Mouse (Mus musculus) MEL (cell line): ENCODE results near the gene Rpl11. TPM values are rescaled to one million over a fixed set of nuclear protein-coding genes. Genes with fewer than 3 reads are reported as not detected.

ENCODE experiments used
- DNase-seq: peaks from one replicate; pipeline ENCODE4 v3.0.0; 2011; ENCODE audit warnings: low read depth, low spot score
- H3K27ac ChIP-seq: 2 replicates; pipeline ENCODE4 v1.5.1; 2012; ENCODE audit warnings: low read depth, mild to moderate bottlenecking, control low read depth, low read length, moderate library complexity; ENCODE audit not compliant: control insufficient read depth
- H3K27me3 ChIP-seq, 2 experiments: fragments of 150-350 bp in 1 of 2; sonication (generic) in 1 of 2; 2 replicates each; pipeline ENCODE4 v1.6.1; 2012; ENCODE audit warnings: low read length in 2 of 2, mild to moderate bottlenecking in 2 of 2, improper control_type of control experiment in 1 of 2, moderate library complexity in 1 of 2; ENCODE audit not compliant: insufficient read depth in 2 of 2, control insufficient read depth in 1 of 2
- H3K36me3 ChIP-seq, 2 experiments: 2 replicates each; pipeline ENCODE4 v1.6.1; 2012 to 2014; ENCODE audit warnings: low read length in 2 of 2, improper control_type of control experiment in 1 of 2, inconsistent platforms in 1 of 2, mild to moderate bottlenecking in 1 of 2; ENCODE audit not compliant: insufficient read depth in 2 of 2, control insufficient read depth in 1 of 2
- H3K4me1 ChIP-seq, 2 experiments: fragments of 150-350 bp in 1 of 2; sonication (generic) in 1 of 2; 2 replicates each; pipeline ENCODE4 v1.6.1; 2012; ENCODE audit warnings: low read length in 2 of 2, improper control_type of control experiment in 1 of 2, mild to moderate bottlenecking in 1 of 2; ENCODE audit not compliant: insufficient read depth in 2 of 2, control insufficient read depth in 1 of 2
- H3K4me3 ChIP-seq, 2 experiments: fragments of 150-350 bp in 1 of 2; sonication (generic) in 1 of 2; 2 replicates each; pipeline ENCODE4 v1.5.1; 2012; ENCODE audit warnings: low read depth in 2 of 2, low read length in 2 of 2, mild to moderate bottlenecking in 2 of 2, moderate library complexity in 2 of 2, control low read depth in 1 of 2, improper control_type of control experiment in 1 of 2; ENCODE audit not compliant: control insufficient read depth in 1 of 2, insufficient read depth in 1 of 2
- H3K79me2 ChIP-seq: 2 replicates; pipeline ENCODE4 v1.6.1; 2012; ENCODE audit warnings: mild to moderate bottlenecking, low read length, moderate library complexity; ENCODE audit not compliant: control insufficient read depth, poor library complexity, insufficient read depth
- H3K9ac ChIP-seq: 2 replicates; pipeline ENCODE4 v1.6.1; 2012; ENCODE audit warnings: low read depth, mild to moderate bottlenecking, control low read depth, low read length, moderate library complexity; ENCODE audit not compliant: control insufficient read depth, poor library complexity, severe bottlenecking
- H3K9me3 ChIP-seq: fragments of 150-350 bp; sonication (generic); replicated peaks from 2 replicates; pipeline ENCODE4 v1.6.1; 2012; ENCODE audit warnings: mild to moderate bottlenecking, low read length, improper control_type of control experiment, moderate library complexity; ENCODE audit not compliant: insufficient read depth
- BHLHE40 ChIP-seq: IDR thresholded peaks from 2 replicates; pipeline ENCODE4 v1.6.1; 2012; ENCODE audit warnings: low read depth, mild to moderate bottlenecking, inconsistent platforms, low read length, improper control_type of control experiment, borderline replicate concordance
- CHD2 ChIP-seq: IDR thresholded peaks from 2 replicates; pipeline ENCODE4 v1.6.1; 2011; ENCODE audit warnings: low read length, improper control_type of control experiment
- CTCF ChIP-seq, 3 experiments: IDR thresholded peaks in 2 of 3; conservative IDR thresholded peaks in 1 of 3; 2 replicates each; pipeline ENCODE4 v1.5.1; 2011 to 2012; ENCODE audit warnings: low read length in 3 of 3, low read depth in 2 of 3, mild to moderate bottlenecking in 2 of 3, improper control_type of control experiment in 1 of 3, inconsistent platforms in 1 of 3, mixed read lengths in 1 of 3, moderate library complexity in 1 of 3; ENCODE audit not compliant: control insufficient read depth in 1 of 3, insufficient read depth in 1 of 3, poor library complexity in 1 of 3, severe bottlenecking in 1 of 3
- E2F4 ChIP-seq: IDR thresholded peaks from 2 replicates; pipeline ENCODE4 v1.6.1; 2011; ENCODE audit warnings: low read depth, low read length, improper control_type of control experiment, borderline replicate concordance
- ELF1 ChIP-seq: IDR thresholded peaks from 2 replicates; pipeline ENCODE4 v1.6.1; 2014; ENCODE audit warnings: low read depth, mild to moderate bottlenecking, inconsistent platforms, low read length, improper control_type of control experiment, moderate library complexity
- ETS1 ChIP-seq: IDR thresholded peaks from 2 replicates; pipeline ENCODE4 v1.6.1; 2012; ENCODE audit warnings: low read depth, mild to moderate bottlenecking, inconsistent platforms, low read length, improper control_type of control experiment, moderate library complexity
- HCFC1 ChIP-seq: IDR thresholded peaks from 2 replicates; pipeline ENCODE4 v1.6.1; 2012; ENCODE audit warnings: low read depth, mild to moderate bottlenecking, inconsistent platforms, low read length, improper control_type of control experiment, moderate library complexity
- JUND ChIP-seq: IDR thresholded peaks from 2 replicates; pipeline ENCODE4 v1.6.1; 2011; ENCODE audit warnings: low read depth, mild to moderate bottlenecking, improper control_type of control experiment, low read length
- MAX ChIP-seq: IDR thresholded peaks from 2 replicates; pipeline ENCODE4 v1.6.1; 2011; ENCODE audit warnings: low read length, improper control_type of control experiment
- MEF2A ChIP-seq: IDR thresholded peaks from 2 replicates; pipeline ENCODE4 v1.6.1; 2014; ENCODE audit warnings: low read depth, mild to moderate bottlenecking, inconsistent platforms, low read length, improper control_type of control experiment; ENCODE audit not compliant: poor library complexity, insufficient replicate concordance, severe bottlenecking; ENCODE audit errors: extremely low read depth
- MXI1 ChIP-seq: IDR thresholded peaks from 2 replicates; pipeline ENCODE4 v1.6.1; 2011; ENCODE audit warnings: mild to moderate bottlenecking, low read depth, low read length, improper control_type of control experiment
- MYC ChIP-seq: IDR thresholded peaks from 2 replicates; pipeline ENCODE4 v1.6.1; 2011; ENCODE audit warnings: low read depth, mild to moderate bottlenecking, low read length, improper control_type of control experiment, moderate library complexity
- NELFE ChIP-seq: IDR thresholded peaks from 2 replicates; pipeline ENCODE4 v1.6.1; 2011; ENCODE audit warnings: low read depth, low read length, improper control_type of control experiment
- NRF1 ChIP-seq: IDR thresholded peaks from 2 replicates; pipeline ENCODE4 v1.6.1; 2014; ENCODE audit warnings: low read depth, mild to moderate bottlenecking, inconsistent platforms, low read length, improper control_type of control experiment, moderate library complexity; ENCODE audit not compliant: poor library complexity, insufficient read depth, severe bottlenecking
- POLR2AphosphoS2 ChIP-seq: IDR thresholded peaks from 2 replicates; pipeline ENCODE4 v1.6.1; 2011; ENCODE audit warnings: low read length, improper control_type of control experiment
- POLR2AphosphoS5 ChIP-seq: IDR thresholded peaks from 2 replicates; pipeline ENCODE4 v1.6.1; 2012; ENCODE audit warnings: low read depth, borderline replicate concordance, mild to moderate bottlenecking, inconsistent platforms, low read length, moderate library complexity, mixed read lengths
- RCOR1 ChIP-seq: IDR thresholded peaks from 2 replicates; pipeline ENCODE4 v1.6.1; 2012; ENCODE audit warnings: low read depth, mild to moderate bottlenecking, inconsistent platforms, low read length, improper control_type of control experiment
- SIN3A ChIP-seq: IDR thresholded peaks from 2 replicates; pipeline ENCODE4 v1.6.1; 2012; ENCODE audit warnings: low read length, improper control_type of control experiment, inconsistent platforms
- TAL1 ChIP-seq: IDR thresholded peaks from 2 replicates; pipeline ENCODE4 v1.6.1; 2012; ENCODE audit warnings: mild to moderate bottlenecking, inconsistent platforms, low read length, moderate library complexity, mixed read lengths
- TBP ChIP-seq: IDR thresholded peaks from 2 replicates; pipeline ENCODE4 v1.8.0; 2011; ENCODE audit warnings: low read depth, low read length, improper control_type of control experiment
- UBTF ChIP-seq: IDR thresholded peaks from 2 replicates; pipeline ENCODE4 v1.6.1; 2012; ENCODE audit warnings: low read depth, mild to moderate bottlenecking, inconsistent platforms, low read length, improper control_type of control experiment, moderate library complexity, borderline replicate concordance; ENCODE audit not compliant: insufficient read depth
- USF1 ChIP-seq: IDR thresholded peaks from 2 replicates; pipeline ENCODE4 v1.6.1; 2014; ENCODE audit warnings: low read depth, mild to moderate bottlenecking, inconsistent platforms, low read length, improper control_type of control experiment, moderate library complexity
- ZC3H11A ChIP-seq: IDR thresholded peaks from 2 replicates; pipeline ENCODE4 v1.6.1; 2012; ENCODE audit warnings: low read depth, mild to moderate bottlenecking, inconsistent platforms, low read length, improper control_type of control experiment
- ZKSCAN1 ChIP-seq: IDR thresholded peaks from 2 replicates; pipeline ENCODE4 v1.6.1; 2012; ENCODE audit warnings: low read depth, mild to moderate bottlenecking, inconsistent platforms, low read length, improper control_type of control experiment, moderate library complexity
- ZMIZ1 ChIP-seq: IDR thresholded peaks from 2 replicates; pipeline ENCODE4 v1.6.1; 2012; ENCODE audit warnings: low read depth, mild to moderate bottlenecking, inconsistent platforms, low read length, improper control_type of control experiment, moderate library complexity
- polyA plus RNA-seq, 2 experiments: library from polyadenylated mRNA; stranded (reverse) in 1 of 2; unstranded in 1 of 2; fragments of >175 nt in 1 of 2; fragments of >200 nt in 1 of 2; gene quantifications; 2 replicates each; pipeline versions ENCODE4 v1.2.1 to v1.2.4; 2012; ENCODE audit warnings: low replicate concordance in 2 of 2, low read depth in 1 of 2; ENCODE audit not compliant: insufficient read length in 2 of 2, insufficient read depth in 1 of 2, missing spikeins in 1 of 2
- total RNA-seq: library from RNA; depleted of rRNA; stranded (reverse); fragments of 300-350 nt; gene quantifications from 2 replicates; pipeline ENCODE4 v1.2.3, GENCODE M21; 2012

Rpl11 gene
- total and polyA plus RNA-seq, 3 experiments = 2,003 to 2,603 TPM; not detected in 1

DNA sequence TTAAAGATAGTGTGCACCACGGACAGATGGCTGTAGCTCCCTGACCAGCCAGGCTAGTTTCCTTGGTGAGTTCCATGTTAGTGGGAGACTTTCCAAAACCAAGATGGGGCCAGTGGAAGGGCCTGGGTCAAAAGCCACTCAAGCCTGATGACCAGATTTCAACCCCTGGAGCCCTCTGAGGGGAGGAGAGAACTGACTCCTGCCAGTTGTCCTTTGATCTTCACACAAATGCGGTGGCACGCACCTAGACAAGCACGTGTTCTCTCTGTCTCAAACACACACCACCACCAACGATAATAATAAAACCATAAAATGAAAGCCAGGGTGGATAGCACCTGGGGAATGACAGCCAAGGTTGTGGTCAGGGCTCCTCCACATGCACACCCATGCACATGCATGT is 34.0 kb upstream of the Rpl11 start:
- Histone ChIP-seq H3K9me3 (no peaks in the 10 kb centered on the region), H3K4me3 (no peak overlapping the region), H3K9ac (no peak overlapping the region), H3K36me3 (peaks cover 0 to 5% of the 10 kb centered on the region in 2 experiments; a peak in 2 of 4 replicates), H3K27me3 (peaks cover 0 to 2% of the 10 kb centered on the region in 2 experiments; a peak in 2 of 4 replicates), H3K79me2 (no peaks in the 10 kb centered on the region), H3K4me1 (peaks cover 0 to 13% of the 10 kb centered on the region in 2 experiments; a peak in 2 of 4 replicates), H3K27ac (no peak overlapping the region)
- TF ChIP-seq MYC (no peak), CHD2 (no peak), ELF1 (no peak), ZMIZ1 (no peak), TBP (no peak), MEF2A (no peak), MAX (no peak), E2F4 (no peak), UBTF (no peak), ZKSCAN1 (no peak), POLR2AphosphoS5 (no peak), ZC3H11A (no peak), SIN3A (no peak), MXI1 (no peak), NELFE (no peak), HCFC1 (no peak), JUND (no peak), RCOR1 (no peak), USF1 (no peak), BHLHE40 (no peak)
- no peak for DNase-seq

DNA sequence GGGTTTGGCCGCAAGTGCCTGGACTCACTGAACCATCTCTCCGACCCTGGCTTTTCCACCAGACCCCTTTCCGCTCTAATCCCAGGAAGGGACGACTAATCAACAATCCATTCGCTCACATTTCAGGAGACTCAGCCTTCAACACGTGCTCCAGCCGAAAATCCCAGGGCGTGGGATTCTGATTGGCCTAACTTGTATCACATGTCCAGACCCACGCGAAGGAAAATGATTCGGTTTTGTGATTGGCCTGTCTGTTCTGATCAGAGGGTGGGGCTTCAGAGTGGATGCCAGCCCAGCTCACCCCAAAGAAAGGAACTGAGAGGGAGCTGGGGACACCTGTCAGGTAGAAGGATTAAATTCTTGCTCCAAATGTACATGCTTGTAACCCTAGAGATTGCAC is 31.6 kb upstream of the Rpl11 start:
- DNase-seq = no peak
- peaks cover 0 to 16% of the 10 kb centered on the region in 2 experiments; a peak in 2 of 4 replicates for H3K4me1 ChIP-seq
- no peak overlapping the region for H3K4me3 ChIP-seq
- no peaks in the 10 kb centered on the region for H3K79me2 ChIP-seq
- H3K9me3 ChIP-seq = no peaks in the 10 kb centered on the region
- TF ChIP-seq NELFE (no peak), NRF1 (no peak), MYC (no peak), MEF2A (no peak), ETS1 (no peak), ZKSCAN1 (no peak), RCOR1 (no peak), TAL1 (no peak), POLR2AphosphoS2 (no peak), CTCF (IDR thresholded peaks at IDR 0.05 in 2 of 3, conservative IDR thresholded peaks at IDR 0.05 in 1 of 3; ENCODE audit: control insufficient read depth in 1 of 3, insufficient read depth in 1 of 3, low read depth in 2 of 3, low read length in 3 of 3, poor library complexity in 1 of 3, severe bottlenecking in 1 of 3) (no peak), POLR2AphosphoS5 (no peak)
- TF ChIP-seq, all 39 proteins: peak for 0
- H3K27me3 ChIP-seq = peaks cover 3 to 6% of the 10 kb centered on the region in 2 experiments
- no peak overlapping the region for H3K9ac ChIP-seq
- no peak overlapping the region for H3K27ac ChIP-seq
- H3K36me3 ChIP-seq = peaks cover 0 to 5% of the 10 kb centered on the region in 2 experiments; a peak in 2 of 4 replicates
